Mouse (Mus musculus): Measurements from ENCODE around the gene Selplg.

The Selplg gene

GRCm38 (mm10) chr5:113832490-113832901 lies at the start of gene Selplg:
Gene Selplg, minus strand, starts transcription at chr5:113832644.
- in situ Hi-C loops (cut with MboI, MseI) = no loop called here

GRCm38 (mm10) chr5:113881136-113881535 lies 48.7 kb upstream of the Selplg start:
- in situ Hi-C loops (cut with MboI, MseI) = no loop called here

GRCm38 (mm10) chr5:113878943-113879617 lies 46.6 kb upstream of the Selplg start:
- in situ Hi-C loops (cut with MboI, MseI) = loop anchor here (5.0 kb wide), 1 partner anchor 933 kb away; no protein-coding TSS in a partner anchor

- in situ Hi-C loops (cut with MboI, MseI) = loop anchor here (5.0 kb wide), 1 partner anchor 935 kb away; no protein-coding TSS in a partner anchor
Observed at GRCm38 (mm10) chr5:113877565-113877964, 45.1 kb upstream of the Selplg start.

GRCm38 (mm10) chr5:113876176-113876575 lies 43.7 kb upstream of the Selplg start:
- in situ Hi-C loops (cut with MboI, MseI) = loop anchor here (5.0 kb wide), 1 partner anchor 936 kb away; no protein-coding TSS in a partner anchor

GRCm38 (mm10) chr5:113875625-113876024 lies 43.2 kb upstream of the Selplg start:
- in situ Hi-C loops (cut with MboI, MseI) = loop anchor here (5.0 kb wide), 1 partner anchor 937 kb away; no protein-coding TSS in a partner anchor

GRCm38 (mm10) chr5:113874063-113875024 lies 41.9 kb upstream of the Selplg start:
- in situ Hi-C loops (cut with MboI, MseI) = loop anchor here (5.0 kb wide), 1 partner anchor 938 kb away; no protein-coding TSS in a partner anchor

GRCm38 (mm10) chr5:113872936-113873912 lies 40.8 kb upstream of the Selplg start:
- in situ Hi-C loops (cut with MboI, MseI) = no loop called here

GRCm38 (mm10) chr5:113871903-113872548 lies 39.6 kb upstream of the Selplg start:
- in situ Hi-C loops (cut with MboI, MseI) = no loop called here

GRCm38 (mm10) chr5:113870393-113871040 lies 38.1 kb upstream of the Selplg start:
- in situ Hi-C loops (cut with MboI, MseI) = no loop called here

GRCm38 (mm10) chr5:113869132-113869531 lies 36.7 kb upstream of the Selplg start:
- in situ Hi-C loops (cut with MboI, MseI) = no loop called here

- in situ Hi-C loops (cut with MboI, MseI) = no loop called here
Observed at GRCm38 (mm10) chr5:113864992-113865391, 32.5 kb upstream of the Selplg start.

- in situ Hi-C loops (cut with MboI, MseI) = no loop called here
Observed at GRCm38 (mm10) chr5:113863994-113864393, 31.6 kb upstream of the Selplg start.

GRCm38 (mm10) chr5:113862418-113862817 lies 30.0 kb upstream of the Selplg start:
- in situ Hi-C loops (cut with MboI, MseI) = no loop called here

- in situ Hi-C loops (cut with MboI, MseI) = no loop called here
Observed at GRCm38 (mm10) chr5:113861294-113861693, 28.9 kb upstream of the Selplg start.

- in situ Hi-C loops (cut with MboI, MseI) = no loop called here
Observed at GRCm38 (mm10) chr5:113858971-113859370, 26.5 kb upstream of the Selplg start.

- in situ Hi-C loops (cut with MboI, MseI) = no loop called here
Observed at GRCm38 (mm10) chr5:113858550-113858949, 26.1 kb upstream of the Selplg start.

GRCm38 (mm10) chr5:113857631-113858030 lies 25.2 kb upstream of the Selplg start:
- in situ Hi-C loops (cut with MboI, MseI) = no loop called here

- in situ Hi-C loops (cut with MboI, MseI) = no loop called here
Observed at GRCm38 (mm10) chr5:113856631-113857030, 24.2 kb upstream of the Selplg start.

GRCm38 (mm10) chr5:113855696-113856095 lies 23.3 kb upstream of the Selplg start:
- in situ Hi-C loops (cut with MboI, MseI) = no loop called here
